Comparison of ENCODE assay signal across 7 mouse cellular contexts in the genomic region with DNA sequence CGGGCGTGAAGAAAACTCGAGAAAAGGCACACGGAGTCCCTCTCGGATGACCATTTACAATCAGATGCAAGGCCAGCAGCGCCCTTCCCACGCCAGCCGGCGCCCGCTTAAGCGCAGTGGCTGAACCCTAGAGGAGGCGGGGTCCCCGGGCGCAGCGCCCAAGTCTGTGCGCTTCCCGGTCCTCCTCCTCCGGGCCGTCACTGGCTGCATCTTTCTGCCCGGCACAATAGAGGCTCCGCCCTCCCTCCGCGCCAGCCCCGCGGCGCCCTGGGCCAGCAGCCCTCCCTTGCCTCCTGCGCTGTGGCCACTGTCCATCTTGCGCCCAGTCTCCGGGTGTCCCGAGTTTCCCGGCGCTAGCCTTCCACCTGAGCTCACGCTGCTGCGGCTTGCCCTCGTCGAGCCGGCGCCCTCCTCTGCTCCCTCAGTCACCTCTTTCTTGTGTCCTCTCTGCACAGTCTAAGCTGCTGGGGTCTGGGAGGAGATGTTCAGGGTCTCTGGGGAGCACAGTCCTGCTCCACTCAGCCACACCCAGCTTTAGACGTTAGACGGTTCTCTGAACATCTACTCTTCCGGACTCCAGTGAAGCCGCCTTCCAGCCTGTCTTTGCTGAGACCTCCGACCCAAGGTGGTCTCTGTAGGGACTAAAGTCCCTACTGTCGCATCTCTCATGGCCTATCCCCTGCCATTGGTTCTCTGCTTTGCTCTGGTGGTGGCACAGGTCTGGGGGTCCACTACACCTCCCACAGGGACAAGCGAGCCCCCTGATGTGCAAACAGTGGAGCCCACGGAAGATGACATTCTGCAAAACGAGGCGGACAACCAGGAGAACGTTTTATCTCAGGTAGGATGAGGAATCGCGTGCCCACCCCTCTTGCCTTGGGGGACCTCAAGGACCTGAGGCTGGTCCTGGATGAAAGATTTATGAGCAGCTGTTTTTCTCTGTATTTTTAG. TPM values are rescaled to one million over a fixed set of nuclear protein-coding genes. Genes with fewer than 3 reads are reported as not detected.
DNase-seq lines count a peak whose midpoint lies in the region; ATAC-seq and TF ChIP-seq lines count a peak whose summit lies in the region.

A gene (plus strand): TSS at position 278 of the 951 bp plus-strand sequence.

- WGBS in bone marrow, adult 2 months, result 15% methylated on average over 51 of the region's 51 CpGs
- WGBS in embryonic facial prominence, embryonic 14.5 days, result 19% methylated on average over 37 of the region's 51 CpGs
- 13% methylated on average over 51 of the region's 51 CpGs for WGBS in limb, embryonic 13.5 days
- 13% methylated on average over 49 of the region's 51 CpGs for WGBS in midbrain, embryonic 14.5 days

- peak within 1 kb of the TSS; percentile 68 for H3K4me2 ChIP-seq in embryonic facial prominence, embryonic 14.5 days (ENCODE audit: low read depth, low read length)
- H3K4me2 ChIP-seq in limb, embryonic 13.5 days (replicated peaks), result peak within 1 kb of the TSS; percentile 82
- peak within 1 kb of the TSS; percentile 83 for H3K4me2 ChIP-seq in midbrain, embryonic 14.5 days (ENCODE audit: low read length)

- DNase-seq in embryonic facial prominence, embryonic 14.5 days (ENCODE audit: low spot score), result peak; percentile 94
- DNase-seq in heart, adult 8-10 months (ENCODE audit: low spot score), result peak; percentile 77
- DNase-seq in kidney, adult 9 months, result peak; percentile 74
- DNase-seq in midbrain, embryonic 14.5 days, result peak; percentile 88
- DNase-seq in spleen, postnatal 10 days (ENCODE audit: low spot score in 2 of 2), result peak; percentile 15 to 60

- ATAC-seq in embryonic facial prominence, embryonic 14.5 days (ENCODE audit: low read depth), result peak; percentile 98
- ATAC-seq in limb, embryonic 13.5 days (ENCODE audit: low FRiP score, low read depth), result peak; percentile 94
- ATAC-seq in midbrain, embryonic 14.5 days (ENCODE audit: low FRiP score, low TSS enrichment), result peak; percentile 95

- peak; percentile 47; the same call in 1 of the 2 replicates for TF ChIP-seq POLR2A in bone marrow, adult 2 months (IDR thresholded peaks at IDR 0.05; ENCODE audit: borderline replicate concordance, control insufficient read depth, low read depth, low read length)

- H3K27ac ChIP-seq in bone marrow, adult 2 months (ENCODE audit: control insufficient read depth, insufficient read depth, low read depth, low read length, poor library complexity), result peak within 1 kb of the TSS; percentile 57
- no peak within 1 kb of the TSS for H3K27ac ChIP-seq in embryonic facial prominence, embryonic 14.5 days (replicated peaks; ENCODE audit: low read depth, low read length)
- H3K27ac ChIP-seq in limb, embryonic 13.5 days, result peak within 1 kb of the TSS; percentile 65
- H3K27ac ChIP-seq in midbrain, embryonic 14.5 days (replicated peaks; ENCODE audit: low read depth, low read length), result no peak within 1 kb of the TSS

- TF ChIP-seq CTCF in bone marrow, adult 2 months (IDR thresholded peaks at IDR 0.05; ENCODE audit: control insufficient read depth, insufficient read depth, low read length), result no peak

- H3K36me3 ChIP-seq in embryonic facial prominence, embryonic 14.5 days (ENCODE audit: control insufficient read depth, insufficient read depth, low read length), result no peaks in the 10 kb centered on the region
- peaks cover 8% of the 10 kb centered on the region for H3K36me3 ChIP-seq in limb, embryonic 13.5 days
- H3K36me3 ChIP-seq in midbrain, embryonic 14.5 days (ENCODE audit: control insufficient read depth, insufficient read depth, low read length), result no peaks in the 10 kb centered on the region

- peak within 1 kb of the TSS; percentile 66 for H3K9ac ChIP-seq in embryonic facial prominence, embryonic 14.5 days (ENCODE audit: low read depth, low read length)
- peak within 1 kb of the TSS; percentile 76 for H3K9ac ChIP-seq in limb, embryonic 13.5 days
- peak within 1 kb of the TSS; percentile 68 for H3K9ac ChIP-seq in midbrain, embryonic 14.5 days (replicated peaks; ENCODE audit: low read length)

- H3K4me3 ChIP-seq in bone marrow, adult 2 months (replicated peaks; ENCODE audit: control insufficient read depth, low read depth, low read length), result peak within 1 kb of the TSS; percentile 68
- H3K4me3 ChIP-seq in embryonic facial prominence, embryonic 14.5 days (ENCODE audit: low read depth, low read length), result peak within 1 kb of the TSS; percentile 52
- H3K4me3 ChIP-seq in limb, embryonic 13.5 days, result peak within 1 kb of the TSS; percentile 62
- H3K4me3 ChIP-seq in midbrain, embryonic 14.5 days (replicated peaks; ENCODE audit: low read depth, low read length), result peak within 1 kb of the TSS; percentile 49

- no peaks in the 10 kb centered on the region for H3K9me3 ChIP-seq in embryonic facial prominence, embryonic 14.5 days (ENCODE audit: control insufficient read depth, low read length)
- peaks cover 3% of the 10 kb centered on the region; the same call in 1 of the 2 replicates for H3K9me3 ChIP-seq in limb, embryonic 13.5 days
- H3K9me3 ChIP-seq in midbrain, embryonic 14.5 days (ENCODE audit: control insufficient read depth, low read length), result no peaks in the 10 kb centered on the region

- no peaks in the 10 kb centered on the region for H3K27me3 ChIP-seq in embryonic facial prominence, embryonic 14.5 days (replicated peaks; ENCODE audit: control insufficient read depth, insufficient read depth, low read length)
- H3K27me3 ChIP-seq in limb, embryonic 13.5 days, result no peaks in the 10 kb centered on the region
- H3K27me3 ChIP-seq in midbrain, embryonic 14.5 days (ENCODE audit: control insufficient read depth, insufficient read depth, low read length), result peaks cover 4% of the 10 kb centered on the region; the same call in 1 of the 2 replicates

- H3K4me1 ChIP-seq in bone marrow, adult 2 months (ENCODE audit: control insufficient read depth, insufficient read depth, low read length), result peaks cover 2% of the 10 kb centered on the region
- peaks cover 18% of the 10 kb centered on the region; the same call in 1 of the 2 replicates for H3K4me1 ChIP-seq in embryonic facial prominence, embryonic 14.5 days (ENCODE audit: control insufficient read depth, insufficient read depth, low read length)
- H3K4me1 ChIP-seq in limb, embryonic 13.5 days, result peaks cover 44% of the 10 kb centered on the region
- H3K4me1 ChIP-seq in midbrain, embryonic 14.5 days (ENCODE audit: control insufficient read depth, insufficient read depth, low read length), result 0 out of 2 replicates have a peak, but pooled peaks cover 3% of the 10 kb centered on the region

RNA-seq across cellular contexts. Expression of the gene that starts here (rescaled TPM):
- polyA plus RNA-seq in bone marrow, adult 2 months (2011; ENCODE audit: insufficient read depth, insufficient read length, low replicate concordance, missing spikeins), result 3.8 and 12.8 TPM in 2 replicates
- polyA plus RNA-seq in embryonic facial prominence, embryonic 14.5 days (2014; fragmentation: Nextera tagmentation; extraction: Ambion mirVana), result 43.7 and 46.6 TPM in 2 replicates
- 10 to 100 TPM in 1 of 4 experiments, 1 to 10 TPM in 3; 4.4 to 14.8 (median 7.6) TPM for total RNA-seq in heart, adult 8-10 months (2022)
- polyA plus RNA-seq in limb, embryonic 13.5 days (2015; fragmentation: Nextera tagmentation; extraction: Ambion mirVana), result 43.3 and 49.2 TPM in 2 replicates
- 3.0 and 3.7 TPM in 2 replicates for polyA plus RNA-seq in midbrain, embryonic 14.5 days (2014; fragmentation: Nextera tagmentation; extraction: Ambion mirVana)

Comparison
In these comparisons a context has a peak if more than half of its experiments do, and no peak if none do; other contexts are left out.
1. H3K27ac ChIP-seq: peak in bone marrow, adult 2 months (single experiment) and limb, embryonic 13.5 days (single experiment); none in embryonic facial prominence, embryonic 14.5 days (single experiment) and midbrain, embryonic 14.5 days (single experiment).
2. DNase-seq: peak in every context shown above with its lines; median percentile 94 in embryonic facial prominence, embryonic 14.5 days; 88 in midbrain, embryonic 14.5 days; 77 in heart, adult 8-10 months; 74 in kidney, adult 9 months; 38 in spleen, postnatal 10 days.
3. Peak in every context shown above with its lines, with median percentiles within 50 percentile points of each other: H3K4me3 ChIP-seq, ATAC-seq, H3K4me2 ChIP-seq and H3K9ac ChIP-seq.